Mouse (Mus musculus): Measurements from ENCODE around the gene Unk. TPM values are rescaled to one million over a fixed set of nuclear protein-coding genes. Genes with fewer than 3 reads are reported as not detected.

The Unk gene
- polyA plus RNA-seq, 1 experiment = 33.9 TPM

DNA sequence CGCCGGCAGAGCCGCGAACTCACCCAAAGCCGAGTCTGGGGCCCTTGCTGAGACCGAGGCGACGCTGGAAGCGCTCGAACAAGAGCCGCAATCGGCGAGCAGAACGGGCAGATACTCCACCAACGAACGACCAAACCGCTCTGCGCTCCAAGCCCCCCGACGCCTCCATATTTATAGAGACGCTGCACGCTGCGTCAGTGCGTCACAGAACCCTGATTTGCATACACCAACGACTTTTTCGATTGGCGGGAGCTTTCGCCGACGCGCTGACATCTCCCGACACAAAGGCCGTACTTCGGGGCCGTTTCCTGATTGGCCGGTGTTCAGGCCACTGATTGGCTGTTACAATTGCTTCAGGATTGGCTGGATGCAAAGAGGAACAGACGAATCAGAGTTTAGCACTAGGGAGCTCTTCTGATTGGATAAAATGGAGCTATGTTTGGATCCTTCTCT, 5.7 kb upstream of the Unk start:
- Histone ChIP-seq H3K27ac (ENCODE audit: insufficient read depth, low read length) (peak overlapping the region; percentile 64), H3K4me3 (ENCODE audit: low read depth, low read length) (peak overlapping the region; percentile 89), H3K9ac (ENCODE audit: low read depth, poor library complexity, severe bottlenecking) (peak overlapping the region; percentile 98), H3K4me1 (ENCODE audit: control insufficient read depth, insufficient read depth, low read length) (no peaks in the 10 kb centered on the region), H3K27me3 (ENCODE audit: control insufficient read depth, insufficient read depth, low read length, poor library complexity, severe bottlenecking) (no peaks in the 10 kb centered on the region), H3K36me3 (ENCODE audit: control insufficient read depth, insufficient read depth, low read length, poor library complexity, severe bottlenecking) (peaks cover 18% of the 10 kb centered on the region), H3K9me3 (replicated peaks; ENCODE audit: control insufficient read depth, insufficient read depth, low read length, poor library complexity, severe bottlenecking) (no peaks in the 10 kb centered on the region)
- TF ChIP-seq CTCF (IDR thresholded peaks at IDR 0.05; ENCODE audit: low read depth, low read length) = no peak
- TF ChIP-seq POLR2A (IDR thresholded peaks at IDR 0.05; ENCODE audit: insufficient read depth, low read length) = peak; percentile 100
- TF ChIP-seq EP300 (IDR thresholded peaks at IDR 0.05; ENCODE audit: insufficient read depth, low read depth, low read length) = 0 out of 2 replicates have a peak, but pooled peaks have one; percentile 23

DNA sequence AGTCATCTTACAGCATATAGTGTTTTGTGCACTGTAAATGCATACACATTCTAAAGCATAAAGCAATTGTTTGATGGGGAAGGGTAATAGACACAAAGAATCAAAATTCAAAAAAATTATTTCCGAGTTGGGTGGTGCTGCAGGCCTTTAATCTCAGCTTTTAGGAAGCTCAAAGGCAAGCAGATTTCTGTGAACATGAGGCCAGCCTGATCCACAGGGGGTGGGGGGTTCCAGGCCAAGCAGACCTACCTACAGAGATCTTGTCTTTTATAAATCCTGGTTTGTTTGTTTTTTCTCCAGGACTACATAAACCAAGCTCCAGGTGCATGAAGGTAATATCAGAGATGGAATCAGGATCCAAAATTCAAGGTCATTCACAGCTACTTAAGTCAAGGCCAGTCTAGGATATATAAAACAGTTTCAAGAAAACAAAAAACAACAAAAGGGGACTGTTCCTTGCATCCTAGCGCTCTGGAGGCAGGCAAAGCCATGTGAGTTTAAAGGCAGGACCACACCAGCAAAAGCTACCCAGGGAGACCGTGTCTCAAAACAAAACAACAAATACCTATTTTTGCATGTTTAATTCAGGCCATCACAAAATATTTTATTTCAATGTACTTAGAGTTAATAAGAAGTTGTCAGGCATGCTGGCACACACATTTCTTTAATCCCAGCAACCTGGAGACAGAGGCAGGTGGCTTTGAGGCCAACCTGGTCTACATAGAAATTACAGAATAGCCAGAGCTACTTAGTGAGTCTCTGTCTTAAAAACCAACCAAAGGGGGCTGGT, 4.9 kb upstream of the Unk start:
- Histone ChIP-seq H3K4me1 (ENCODE audit: control insufficient read depth, insufficient read depth, low read length) (no peaks in the 10 kb centered on the region), H3K36me3 (ENCODE audit: control insufficient read depth, insufficient read depth, low read length, poor library complexity, severe bottlenecking) (peaks cover 18% of the 10 kb centered on the region), H3K27me3 (ENCODE audit: control insufficient read depth, insufficient read depth, low read length, poor library complexity, severe bottlenecking) (no peaks in the 10 kb centered on the region), H3K9me3 (replicated peaks; ENCODE audit: control insufficient read depth, insufficient read depth, low read length, poor library complexity, severe bottlenecking) (no peaks in the 10 kb centered on the region), H3K9ac (ENCODE audit: low read depth, poor library complexity, severe bottlenecking) (no peak overlapping the region), H3K27ac (ENCODE audit: insufficient read depth, low read length) (no peak overlapping the region), H3K4me3 (ENCODE audit: low read depth, low read length) (no peak overlapping the region)
- TF ChIP-seq POLR2A (IDR thresholded peaks at IDR 0.05; ENCODE audit: insufficient read depth, low read length) = no peak
- no peak for TF ChIP-seq EP300 (IDR thresholded peaks at IDR 0.05; ENCODE audit: insufficient read depth, low read depth, low read length)
- no peak for TF ChIP-seq CTCF (IDR thresholded peaks at IDR 0.05; ENCODE audit: low read depth, low read length)

DNA sequence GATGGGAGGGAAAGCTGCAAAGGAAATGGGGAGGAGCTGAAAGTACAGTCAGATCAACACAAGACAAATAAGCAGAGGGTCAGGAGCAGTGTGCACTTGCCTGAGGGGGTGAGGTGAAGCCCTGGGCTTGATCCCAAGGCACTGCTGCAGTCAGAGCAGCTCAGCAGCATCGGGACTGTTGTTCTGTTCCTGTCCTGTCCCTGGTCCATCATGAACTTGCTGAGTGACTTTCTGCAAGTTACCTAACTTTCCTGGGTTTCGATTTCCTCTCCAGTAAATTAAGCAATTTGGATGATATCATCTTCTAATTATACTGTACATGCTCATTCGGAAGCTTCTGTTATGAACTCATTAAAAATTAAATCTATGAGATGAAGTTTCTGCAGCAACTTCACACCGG, 2.4 kb upstream of the Unk start, which contains the start of gene H3f3b:
H3f3b (minus strand) TSS at position 207 of the 400 bp plus-strand sequence.
- no peaks in the 10 kb centered on the region for H3K4me1 ChIP-seq (ENCODE audit: control insufficient read depth, insufficient read depth, low read length)
- no peaks in the 10 kb centered on the region for H3K9me3 ChIP-seq (replicated peaks; ENCODE audit: control insufficient read depth, insufficient read depth, low read length, poor library complexity, severe bottlenecking)
- peak within 1 kb of the TSS; percentile 72 for H3K27ac ChIP-seq (ENCODE audit: insufficient read depth, low read length)
- 0 out of 2 replicates have a peak, but pooled peaks have one; percentile 34 for TF ChIP-seq EP300 (IDR thresholded peaks at IDR 0.05; ENCODE audit: insufficient read depth, low read depth, low read length)
- TF ChIP-seq POLR2A (IDR thresholded peaks at IDR 0.05; ENCODE audit: insufficient read depth, low read length) = no peak
- no peaks in the 10 kb centered on the region for H3K27me3 ChIP-seq (ENCODE audit: control insufficient read depth, insufficient read depth, low read length, poor library complexity, severe bottlenecking)
- H3K4me3 ChIP-seq (ENCODE audit: low read depth, low read length) = no peak within 1 kb of the TSS
- H3K36me3 ChIP-seq (ENCODE audit: control insufficient read depth, insufficient read depth, low read length, poor library complexity, severe bottlenecking) = peaks cover 6% of the 10 kb centered on the region
- peak within 1 kb of the TSS; percentile 45; the same call in 1 of the 2 replicates for H3K9ac ChIP-seq (ENCODE audit: low read depth, poor library complexity, severe bottlenecking)

DNA sequence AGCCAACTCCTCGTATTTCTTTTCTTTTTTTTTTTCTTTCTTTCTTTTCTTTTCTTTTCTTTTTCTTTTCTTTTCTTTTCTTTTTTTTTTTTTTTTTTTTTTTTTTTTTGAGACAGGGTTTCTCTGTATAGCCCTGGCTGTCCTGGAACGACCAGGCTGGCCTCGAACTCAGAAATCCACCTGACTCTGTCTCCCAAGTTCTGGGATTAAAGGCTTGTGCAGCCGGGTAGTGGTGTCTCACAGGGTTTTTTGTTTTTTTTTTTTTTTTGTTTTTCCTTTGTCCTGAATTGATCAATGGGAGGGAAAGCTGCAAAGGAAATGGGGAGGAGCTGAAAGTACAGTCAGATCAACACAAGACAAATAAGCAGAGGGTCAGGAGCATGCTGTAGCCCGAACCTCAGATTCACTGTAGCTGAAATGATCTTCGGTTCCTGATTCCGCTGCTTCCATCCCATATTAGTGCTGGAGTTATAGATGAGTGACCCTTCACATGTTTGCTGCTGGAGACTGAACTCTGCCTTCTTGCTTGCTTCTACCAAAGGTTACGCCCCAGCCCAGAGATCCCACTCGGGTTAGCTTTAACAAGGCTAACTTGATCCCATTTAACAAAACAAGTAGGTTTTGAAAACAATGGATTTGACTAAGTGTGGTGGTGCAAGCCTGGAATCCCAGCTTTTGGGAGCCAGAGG, 1.8 kb upstream of the Unk start:
- H3K9ac ChIP-seq (ENCODE audit: low read depth, poor library complexity, severe bottlenecking) = peak overlapping the region; percentile 45; the same call in 1 of the 2 replicates
- TF ChIP-seq EP300 (IDR thresholded peaks at IDR 0.05; ENCODE audit: insufficient read depth, low read depth, low read length) (no peak), CTCF (IDR thresholded peaks at IDR 0.05; ENCODE audit: low read depth, low read length) (no peak), POLR2A (IDR thresholded peaks at IDR 0.05; ENCODE audit: insufficient read depth, low read length) (no peak)
- peaks cover under 1% of the 10 kb centered on the region; the same call in 1 of the 2 replicates for H3K9me3 ChIP-seq (replicated peaks; ENCODE audit: control insufficient read depth, insufficient read depth, low read length, poor library complexity, severe bottlenecking)
- peaks cover 9% of the 10 kb centered on the region for H3K36me3 ChIP-seq (ENCODE audit: control insufficient read depth, insufficient read depth, low read length, poor library complexity, severe bottlenecking)
- no peaks in the 10 kb centered on the region for H3K27me3 ChIP-seq (ENCODE audit: control insufficient read depth, insufficient read depth, low read length, poor library complexity, severe bottlenecking)
- H3K27ac ChIP-seq (ENCODE audit: insufficient read depth, low read length) = peak overlapping the region; percentile 72
- H3K4me3 ChIP-seq (ENCODE audit: low read depth, low read length) = no peak overlapping the region
- no peaks in the 10 kb centered on the region for H3K4me1 ChIP-seq (ENCODE audit: control insufficient read depth, insufficient read depth, low read length)

DNA sequence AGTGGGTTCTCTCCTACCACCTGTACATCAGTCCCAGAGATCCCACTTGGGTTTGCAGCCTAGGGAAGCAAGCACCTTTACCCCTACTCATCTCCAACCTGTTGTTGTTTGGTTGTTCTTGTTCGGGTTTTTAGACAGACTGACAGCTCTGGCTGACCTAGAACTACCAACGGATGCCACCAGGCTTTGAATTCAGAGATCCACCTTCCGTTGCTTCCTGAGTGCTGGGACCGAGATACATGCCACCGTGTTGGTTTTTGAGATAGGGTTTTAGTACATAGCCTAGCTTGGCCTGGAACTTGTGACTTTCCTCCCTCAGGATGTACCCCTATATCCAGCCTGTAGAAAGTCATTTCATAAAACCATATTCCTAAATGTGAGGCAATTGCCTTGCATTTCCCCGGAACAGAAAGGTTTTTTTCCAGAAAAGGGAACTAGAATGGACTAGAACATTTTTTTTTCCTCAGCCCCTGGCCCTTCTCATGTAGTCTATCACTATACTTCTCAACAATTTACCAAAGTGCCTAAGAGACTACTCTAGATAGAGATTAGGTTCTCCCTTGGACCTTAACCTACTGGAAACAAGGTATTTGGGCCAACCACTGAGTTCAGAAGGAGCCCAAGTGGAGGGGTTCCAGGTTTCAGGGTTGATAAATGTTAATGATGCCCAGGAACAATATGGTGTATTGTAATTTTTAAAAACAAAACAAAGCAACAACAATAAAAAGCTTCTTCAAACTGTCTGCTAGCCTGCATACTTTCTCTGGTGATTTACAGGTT, 846 bp upstream of the Unk start:
- H3K9ac ChIP-seq (ENCODE audit: low read depth, poor library complexity, severe bottlenecking) = peak overlapping the region; percentile 51; the same call in 1 of the 2 replicates
- TF ChIP-seq EP300 (IDR thresholded peaks at IDR 0.05; ENCODE audit: insufficient read depth, low read depth, low read length) = no peak
- TF ChIP-seq POLR2A (IDR thresholded peaks at IDR 0.05; ENCODE audit: insufficient read depth, low read length) = no peak
- no peak for TF ChIP-seq CTCF (IDR thresholded peaks at IDR 0.05; ENCODE audit: low read depth, low read length)
- peaks cover 7% of the 10 kb centered on the region; the same call in 1 of the 2 replicates for H3K36me3 ChIP-seq (ENCODE audit: control insufficient read depth, insufficient read depth, low read length, poor library complexity, severe bottlenecking)
- peaks cover 8% of the 10 kb centered on the region for H3K9me3 ChIP-seq (replicated peaks; ENCODE audit: control insufficient read depth, insufficient read depth, low read length, poor library complexity, severe bottlenecking)
- peak overlapping the region; percentile 90 for H3K4me3 ChIP-seq (ENCODE audit: low read depth, low read length)
- peak overlapping the region; percentile 43; the same call in 1 of the 2 replicates for H3K27ac ChIP-seq (ENCODE audit: insufficient read depth, low read length)
- H3K27me3 ChIP-seq (ENCODE audit: control insufficient read depth, insufficient read depth, low read length, poor library complexity, severe bottlenecking) = no peaks in the 10 kb centered on the region
- no peaks in the 10 kb centered on the region for H3K4me1 ChIP-seq (ENCODE audit: control insufficient read depth, insufficient read depth, low read length)
